Mouse (Mus musculus) CH12.LX (cell line): Measurements from ENCODE around the gene Gm32742.

Source experiments
- CTCF ChIP-seq, 2 experiments: IDR thresholded peaks in 1 of 2; conservative IDR thresholded peaks in 1 of 2; 2 replicates each; pipeline ENCODE4 v1.5.1; 2011 to 2012; ENCODE audit warnings: low read depth in 2 of 2, low read length in 2 of 2, improper control_type of control experiment in 1 of 2, inconsistent platforms in 1 of 2, mild to moderate bottlenecking in 1 of 2, moderate library complexity in 1 of 2
- E2F4 ChIP-seq: IDR thresholded peaks from 2 replicates; pipeline ENCODE4 v1.6.1; 2011; ENCODE audit warnings: low read depth, low read length, improper control_type of control experiment; ENCODE audit not compliant: insufficient replicate concordance
- HCFC1 ChIP-seq: IDR thresholded peaks from 2 replicates; pipeline ENCODE4 v1.6.1; 2012; ENCODE audit warnings: low read depth, mild to moderate bottlenecking, inconsistent platforms, low read length, improper control_type of control experiment
- KAT2A ChIP-seq: IDR thresholded peaks from 2 replicates; pipeline ENCODE4 v1.6.1; 2012; ENCODE audit warnings: low read length, improper control_type of control experiment, inconsistent platforms; ENCODE audit not compliant: insufficient replicate concordance
- MAFK ChIP-seq: IDR thresholded peaks from 2 replicates; pipeline ENCODE4 v1.6.1; 2011; ENCODE audit warnings: low read length, improper control_type of control experiment; ENCODE audit not compliant: insufficient replicate concordance
- MAX ChIP-seq: IDR thresholded peaks from 2 replicates; pipeline ENCODE4 v1.6.1; 2011; ENCODE audit warnings: low read length, improper control_type of control experiment
- MAZ ChIP-seq: IDR thresholded peaks from 2 replicates; pipeline ENCODE4 v1.6.1; 2012; ENCODE audit warnings: low read depth, mild to moderate bottlenecking, inconsistent platforms, low read length, improper control_type of control experiment, moderate library complexity
- NELFE ChIP-seq: IDR thresholded peaks from 2 replicates; pipeline ENCODE4 v1.6.1; 2011; ENCODE audit warnings: low read depth, low read length, improper control_type of control experiment
- POLR2A ChIP-seq: IDR thresholded peaks from 2 replicates; pipeline ENCODE4 v1.6.1; 2011; ENCODE audit warnings: low read depth, mild to moderate bottlenecking, improper control_type of control experiment, low read length
- RAD21 ChIP-seq: IDR thresholded peaks from 2 replicates; pipeline ENCODE4 v1.6.1; 2011; ENCODE audit warnings: low read depth, mild to moderate bottlenecking, low read length, improper control_type of control experiment, moderate library complexity

DNA sequence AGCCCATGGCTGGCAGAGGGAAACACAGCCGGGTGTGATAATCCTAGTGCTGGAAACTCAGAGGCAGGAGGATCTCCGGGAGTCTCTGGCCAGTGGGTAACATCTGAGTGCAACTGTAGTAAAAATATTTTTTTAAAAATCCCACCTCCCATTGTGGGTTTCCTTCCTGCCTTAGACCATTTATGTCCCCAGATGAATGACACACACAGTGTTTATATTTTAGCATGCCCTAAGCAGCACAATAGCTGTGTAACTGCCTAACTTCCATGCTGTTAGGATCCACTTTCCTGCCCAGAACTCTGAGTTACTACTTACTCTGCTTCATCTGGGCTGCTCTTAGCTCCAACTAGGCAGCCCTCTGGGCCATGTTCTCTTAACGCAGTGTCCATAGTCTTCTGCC is 25.3 kb upstream of the Gm32742 start:
- TF ChIP-seq MAX (no peak), HCFC1 (no peak), CTCF (conservative IDR thresholded peaks at IDR 0.05 in 1 of 2, IDR thresholded peaks at IDR 0.05 in 1 of 2; ENCODE audit: low read depth in 2 of 2, low read length in 2 of 2) (no peak), POLR2A (no peak), KAT2A (no peak), RAD21 (no peak), MAFK (no peak), NELFE (no peak), MAZ (no peak), E2F4 (no peak)
